Mouse (Mus musculus) heart, embryonic 14.5 days (tissue): ENCODE measurements at regions not wholly inside any gene's neighbourhood (a gene's known extent, or its start where the extent isn't known, plus 50 kb on each side); places are given as distances from the start of the nearest gene placed in this dataset.

Experiments used
- ATAC-seq: fragments of 200-750 bp; cut with Nextera tagmentation; 2 replicates; pipeline ENCODE4 v1.8.0; 2017; ENCODE audit warnings: low read depth, moderate TSS enrichment; ENCODE audit not compliant: insufficient number of reproducible peaks, insufficient read depth, low FRiP score
- H3K27ac ChIP-seq, 2 experiments: fragments of 200-500 bp in 1 of 2; fragments of 300-500 bp in 1 of 2; sonication (generic) in 1 of 2; replicated peaks in 1 of 2; 2 replicates each; pipeline ENCODE4 v1.5.1; 2012 to 2014; ENCODE audit warnings: low read depth in 2 of 2, low read length in 2 of 2, control low read depth in 1 of 2, mild to moderate bottlenecking in 1 of 2, mixed read lengths in 1 of 2; ENCODE audit not compliant: control insufficient read depth in 1 of 2, insufficient read depth in 1 of 2
- H3K27me3 ChIP-seq: fragments of 300-500 bp; sonication (generic); 2 replicates; pipeline ENCODE4 v1.6.1; 2014; ENCODE audit warnings: mild to moderate bottlenecking, low read length, control low read depth; ENCODE audit not compliant: control insufficient read depth, insufficient read depth
- H3K36me3 ChIP-seq: fragments of 300-500 bp; sonication (generic); 2 replicates; pipeline ENCODE4 v1.6.1; 2014; ENCODE audit warnings: mild to moderate bottlenecking, control low read depth, low read length, mixed read lengths; ENCODE audit not compliant: control insufficient read depth, insufficient read depth
- H3K4me1 ChIP-seq, 2 experiments: fragments of 200-500 bp in 1 of 2; fragments of 300-500 bp in 1 of 2; sonication (generic) in 1 of 2; 2 replicates each; pipeline ENCODE4 v1.6.1; 2012 to 2014; ENCODE audit warnings: low read length in 2 of 2, control low read depth in 1 of 2, mixed read lengths in 1 of 2; ENCODE audit not compliant: control insufficient read depth in 2 of 2, insufficient read depth in 2 of 2
- H3K4me2 ChIP-seq: fragments of 300-500 bp; sonication (generic); 2 replicates; pipeline ENCODE4 v1.6.1; 2014; ENCODE audit warnings: mild to moderate bottlenecking, low read length
- H3K4me3 ChIP-seq, 2 experiments: fragments of 200-500 bp in 1 of 2; fragments of 300-500 bp in 1 of 2; sonication (generic) in 1 of 2; 2 replicates each; pipeline ENCODE4 v1.5.1; 2012 to 2014; ENCODE audit warnings: low read length in 2 of 2, mild to moderate bottlenecking in 2 of 2, control low read depth in 1 of 2, low read depth in 1 of 2, moderate library complexity in 1 of 2; ENCODE audit not compliant: control insufficient read depth in 1 of 2, insufficient read depth in 1 of 2
- H3K9ac ChIP-seq: fragments of 300-500 bp; sonication (generic); 2 replicates; pipeline ENCODE4 v1.6.1; 2014; ENCODE audit warnings: mild to moderate bottlenecking, low read length
- H3K9me3 ChIP-seq: fragments of 300-500 bp; sonication (generic); 2 replicates; pipeline ENCODE4 v1.6.1; 2016; ENCODE audit warnings: low read length, control low read depth; ENCODE audit not compliant: control insufficient read depth
- WGBS: fragments of 180-500 bp; shearing (Covaris S2); extraction: QIAGEN DNeasy Blood & Tissue Kit; methylation state at CpG from one replicate; pipeline ENCODE4 v1.1.7; 2014; 5-methylcytosine and 5-hydroxymethylcytosine counted together

DNA sequence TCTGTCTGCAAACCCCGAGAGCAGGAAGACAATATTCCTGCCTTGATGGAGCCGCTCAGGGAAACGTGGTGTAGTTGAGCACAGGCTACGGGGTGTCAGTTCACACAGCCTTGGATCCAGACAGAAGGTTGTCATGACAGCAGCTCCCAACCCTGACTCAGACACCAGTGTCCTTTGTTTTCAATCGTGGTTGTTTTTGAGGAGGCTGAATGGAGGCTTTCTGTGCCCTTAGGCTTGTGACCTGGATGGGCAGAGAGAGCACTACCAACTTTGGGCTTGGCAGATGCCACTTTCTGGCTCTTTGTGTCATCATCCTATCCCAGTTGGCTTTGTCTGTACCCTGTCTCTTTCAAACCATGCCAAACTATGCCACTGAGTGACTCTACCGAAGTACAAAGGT lies 57.8 kb upstream of the Zfp706 start:
- Histone ChIP-seq H3K4me2 (no peak overlapping the region), H3K27ac (no peak overlapping the region), H3K27me3 (no peaks in the 10 kb centered on the region), H3K9ac (no peak overlapping the region), H3K4me1 (no peaks in the 10 kb centered on the region), H3K4me3 (no peak overlapping the region), H3K9me3 (no peaks in the 10 kb centered on the region), H3K36me3 (no peaks in the 10 kb centered on the region)
- no peak for ATAC-seq
- WGBS: 77% methylated on average over 6 of the region's 6 CpGs

DNA sequence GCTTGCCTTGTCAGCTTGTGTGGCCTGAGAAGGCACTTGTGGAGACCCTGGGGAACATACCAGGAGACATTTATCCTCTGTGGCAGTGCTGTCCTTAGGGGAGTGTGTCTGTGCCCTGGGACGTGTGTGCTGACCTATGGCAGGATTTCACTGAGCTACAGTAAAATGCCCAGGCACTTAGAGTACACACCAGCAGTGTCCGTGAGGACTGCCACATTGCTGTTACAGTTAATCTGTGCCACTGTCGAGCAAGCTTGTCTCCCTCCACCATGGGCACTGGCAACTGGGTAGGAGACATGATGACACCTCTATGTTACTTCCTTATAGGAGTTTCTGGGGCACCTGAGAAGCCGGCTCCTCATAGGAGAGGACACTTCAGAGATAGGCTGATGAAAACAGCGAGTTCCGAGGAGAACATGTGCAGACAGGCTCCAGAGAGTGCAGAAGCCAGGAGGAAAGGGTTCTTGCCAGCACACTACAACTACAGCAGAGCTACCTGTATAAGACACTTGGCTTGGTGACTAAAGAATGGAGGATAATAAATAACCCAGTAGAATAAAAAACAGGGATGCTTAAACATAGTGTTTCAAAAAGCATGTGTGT lies 56.3 kb upstream of the Zfp706 start:
- Histone ChIP-seq H3K27me3 (no peaks in the 10 kb centered on the region), H3K27ac (no peak overlapping the region), H3K9me3 (no peaks in the 10 kb centered on the region), H3K9ac (no peak overlapping the region), H3K4me3 (no peak overlapping the region), H3K36me3 (no peaks in the 10 kb centered on the region), H3K4me2 (no peak overlapping the region), H3K4me1 (peaks cover 0 to 2% of the 10 kb centered on the region in 2 experiments; a peak in 1 of 4 replicates)
- WGBS: 74% methylated on average over 6 of the region's 6 CpGs
- no peak for ATAC-seq

DNA sequence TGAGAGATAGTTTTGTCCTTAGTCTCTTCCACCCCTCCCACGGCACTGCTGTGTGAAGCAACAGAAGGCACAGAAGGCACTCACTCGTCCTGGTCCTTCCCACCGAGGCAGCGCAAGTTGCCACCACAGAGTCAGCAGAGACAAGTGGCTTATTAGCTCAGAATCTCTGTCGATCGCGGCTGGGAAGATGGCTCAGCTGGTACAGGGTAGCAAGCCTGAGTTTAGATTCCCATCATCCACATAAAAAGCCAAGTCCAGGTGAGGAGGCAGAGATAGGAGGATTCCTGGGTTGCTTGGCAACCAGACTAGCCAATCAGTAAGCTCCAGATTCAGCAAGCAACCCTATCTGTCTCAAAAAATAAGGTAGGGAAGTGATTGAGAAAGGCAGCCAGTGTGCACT lies 55.0 kb upstream of the Zfp706 start:
- Histone ChIP-seq H3K27ac (no peak overlapping the region), H3K4me2 (no peak overlapping the region), H3K9ac (no peak overlapping the region), H3K36me3 (no peaks in the 10 kb centered on the region), H3K4me1 (peaks cover 0 to 2% of the 10 kb centered on the region in 2 experiments; a peak in 1 of 4 replicates), H3K9me3 (no peaks in the 10 kb centered on the region), H3K27me3 (no peaks in the 10 kb centered on the region), H3K4me3 (no peak overlapping the region)
- WGBS: 85% methylated on average over 7 of the region's 7 CpGs
- no peak for ATAC-seq

DNA sequence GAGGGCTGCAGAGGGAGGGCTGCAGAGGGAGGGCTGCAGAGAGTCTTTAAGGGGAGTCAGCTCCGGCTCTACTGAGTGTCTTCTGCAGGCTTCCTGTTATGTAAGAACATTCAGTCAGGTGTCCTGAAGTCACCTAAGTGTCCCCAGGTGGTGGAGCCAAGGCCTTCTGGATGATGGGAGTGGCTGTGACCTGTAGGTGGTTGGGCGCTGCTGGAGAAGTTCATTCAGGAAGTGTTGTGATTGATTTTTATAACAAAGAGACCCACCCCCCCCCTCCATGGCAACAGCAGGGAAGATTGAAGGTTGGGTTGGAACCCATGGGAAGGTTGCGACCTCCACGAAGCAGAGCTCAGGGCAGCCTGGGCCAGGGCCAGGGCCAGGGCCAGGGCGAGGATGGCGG lies 53.9 kb upstream of the Zfp706 start:
- H3K27ac ChIP-seq: no peak overlapping the region
- no peak overlapping the region for H3K4me2 ChIP-seq
- H3K4me1 ChIP-seq: peaks cover 0 to 2% of the 10 kb centered on the region in 2 experiments; a peak in 1 of 4 replicates
- no peaks in the 10 kb centered on the region for H3K27me3 ChIP-seq
- 84% methylated on average over 6 of the region's 6 CpGs for WGBS
- H3K9me3 ChIP-seq: 0 out of 2 replicates have a peak, but pooled peaks cover 4% of the 10 kb centered on the region
- H3K36me3 ChIP-seq: no peaks in the 10 kb centered on the region
- H3K4me3 ChIP-seq: no peak overlapping the region
- no peak overlapping the region for H3K9ac ChIP-seq
- no peak for ATAC-seq

DNA sequence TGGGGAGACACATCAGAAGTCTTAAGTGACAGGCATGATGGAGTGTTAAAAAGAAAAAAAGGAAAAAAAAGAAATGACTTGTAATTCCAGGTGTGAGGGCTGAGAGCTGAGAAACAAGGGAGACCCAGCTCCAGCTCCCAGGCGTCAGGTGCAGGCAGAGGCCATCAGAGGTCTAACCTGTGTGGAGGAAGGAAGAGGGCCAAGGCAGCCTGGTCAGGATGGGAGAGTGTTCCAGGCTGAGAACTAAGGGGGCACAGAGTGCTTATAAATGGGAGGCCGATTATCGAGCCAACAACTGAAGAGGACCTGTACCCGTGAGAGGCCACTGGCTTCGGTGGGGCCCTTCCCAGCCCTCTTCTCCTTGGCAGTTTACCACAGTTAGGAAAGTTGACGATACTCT lies 53.3 kb upstream of the Zfp706 start:
- Histone ChIP-seq H3K36me3 (no peaks in the 10 kb centered on the region), H3K9me3 (0 out of 2 replicates have a peak, but pooled peaks cover 6% of the 10 kb centered on the region), H3K4me1 (peaks cover 0 to 2% of the 10 kb centered on the region in 2 experiments; a peak in 1 of 4 replicates), H3K9ac (no peak overlapping the region), H3K4me2 (no peak overlapping the region), H3K27ac (no peak overlapping the region), H3K4me3 (no peak overlapping the region), H3K27me3 (no peaks in the 10 kb centered on the region)
- 89% methylated on average over 6 of the region's 6 CpGs for WGBS
- ATAC-seq: no peak
